Mouse (Mus musculus): ENCODE measurements around the gene Ror1. TPM values are rescaled to one million over a fixed set of nuclear protein-coding genes. Genes with fewer than 3 reads are reported as not detected.

Gene Ror1
- polyA plus RNA-seq, 1 experiment from 2014 or later = 6.9 TPM

- 96% methylated on average over 2 of the region's 2 CpGs for WGBS
- ATAC-seq (ENCODE audit: insufficient read depth, low FRiP score, low TSS enrichment) = no peak
These were observed 35.9 kb downstream of the Ror1 start for GRCm38 (mm10) chr4:100131488-100131887.

GRCm38 (mm10) chr4:100132261-100132660, 36.7 kb downstream of the Ror1 start:
- no peaks in the 10 kb centered on the region for H3K27me3 ChIP-seq (ENCODE audit: control insufficient read depth, insufficient read depth, low read length)
- no peaks in the 10 kb centered on the region for H3K9me3 ChIP-seq (ENCODE audit: control insufficient read depth, low read length)
- DNase-seq (ENCODE audit: low spot score) (no peak), ATAC-seq (ENCODE audit: insufficient read depth, low FRiP score, low TSS enrichment) (no peak)
- no peak overlapping the region for H3K9ac ChIP-seq (ENCODE audit: low read length)
- no peaks in the 10 kb centered on the region for H3K36me3 ChIP-seq (ENCODE audit: control insufficient read depth, insufficient read depth, low read length)
- no peaks in the 10 kb centered on the region for H3K4me1 ChIP-seq (ENCODE audit: control insufficient read depth, insufficient read depth, low read length)
- H3K4me3 ChIP-seq (ENCODE audit: low read depth, low read length) = no peak overlapping the region
- no peak overlapping the region for H3K27ac ChIP-seq (ENCODE audit: low read depth, low read length)
- no peak overlapping the region for H3K4me2 ChIP-seq (ENCODE audit: low read depth)
- WGBS = 87% methylated on average over 3 of the region's 3 CpGs

More at GRCm38 (mm10) chr4:100131488-100131887, 35.9 kb downstream of the Ror1 start:
- Histone ChIP-seq H3K4me1 (ENCODE audit: control insufficient read depth, insufficient read depth, low read length) (no peaks in the 10 kb centered on the region), H3K36me3 (ENCODE audit: control insufficient read depth, insufficient read depth, low read length) (no peaks in the 10 kb centered on the region), H3K4me2 (ENCODE audit: low read depth) (no peak overlapping the region), H3K27ac (ENCODE audit: low read depth, low read length) (no peak overlapping the region), H3K9me3 (ENCODE audit: control insufficient read depth, low read length) (no peaks in the 10 kb centered on the region), H3K27me3 (ENCODE audit: control insufficient read depth, insufficient read depth, low read length) (no peaks in the 10 kb centered on the region), H3K4me3 (ENCODE audit: low read depth, low read length) (no peak overlapping the region), H3K9ac (ENCODE audit: low read length) (no peak overlapping the region)
- no peak for DNase-seq (ENCODE audit: low spot score)

- Histone ChIP-seq H3K27ac (ENCODE audit: low read depth, low read length) (no peak overlapping the region), H3K36me3 (ENCODE audit: control insufficient read depth, insufficient read depth, low read length) (no peaks in the 10 kb centered on the region), H3K4me1 (ENCODE audit: control insufficient read depth, insufficient read depth, low read length) (no peaks in the 10 kb centered on the region), H3K4me2 (ENCODE audit: low read depth) (no peak overlapping the region), H3K27me3 (ENCODE audit: control insufficient read depth, insufficient read depth, low read length) (no peaks in the 10 kb centered on the region), H3K4me3 (ENCODE audit: low read depth, low read length) (no peak overlapping the region), H3K9me3 (ENCODE audit: control insufficient read depth, low read length) (no peaks in the 10 kb centered on the region), H3K9ac (ENCODE audit: low read length) (no peak overlapping the region)
- 95% methylated on average over 4 of the region's 4 CpGs for WGBS
- ATAC-seq (ENCODE audit: insufficient read depth, low FRiP score, low TSS enrichment) (no peak), DNase-seq (ENCODE audit: low spot score) (no peak)
These were observed 40.5 kb downstream of the Ror1 start for GRCm38 (mm10) chr4:100136046-100136445.

- H3K4me3 ChIP-seq (ENCODE audit: low read depth, low read length) = no peak overlapping the region
- H3K9me3 ChIP-seq (ENCODE audit: control insufficient read depth, low read length) = no peaks in the 10 kb centered on the region
- no peaks in the 10 kb centered on the region for H3K27me3 ChIP-seq (ENCODE audit: control insufficient read depth, insufficient read depth, low read length)
- no peaks in the 10 kb centered on the region for H3K36me3 ChIP-seq (ENCODE audit: control insufficient read depth, insufficient read depth, low read length)
- H3K4me2 ChIP-seq (ENCODE audit: low read depth) = no peak overlapping the region
- H3K4me1 ChIP-seq (ENCODE audit: control insufficient read depth, insufficient read depth, low read length) = no peaks in the 10 kb centered on the region
- no peak overlapping the region for H3K9ac ChIP-seq (ENCODE audit: low read length)
- no peak overlapping the region for H3K27ac ChIP-seq (ENCODE audit: low read depth, low read length)
- no peak for DNase-seq (ENCODE audit: low spot score)
- no peak for ATAC-seq (ENCODE audit: insufficient read depth, low FRiP score, low TSS enrichment)
- WGBS = 88% methylated on average over 11 of the region's 11 CpGs
These were observed 41.7 kb downstream of the Ror1 start for GRCm38 (mm10) chr4:100137102-100137835.

- ATAC-seq (ENCODE audit: insufficient read depth, low FRiP score, low TSS enrichment) = no peak
- no peaks in the 10 kb centered on the region for H3K27me3 ChIP-seq (ENCODE audit: control insufficient read depth, insufficient read depth, low read length)
- H3K4me2 ChIP-seq (ENCODE audit: low read depth) = no peak overlapping the region
- no peak overlapping the region for H3K27ac ChIP-seq (ENCODE audit: low read depth, low read length)
- H3K36me3 ChIP-seq (ENCODE audit: control insufficient read depth, insufficient read depth, low read length) = no peaks in the 10 kb centered on the region
- no peak overlapping the region for H3K9ac ChIP-seq (ENCODE audit: low read length)
- no peaks in the 10 kb centered on the region for H3K9me3 ChIP-seq (ENCODE audit: control insufficient read depth, low read length)
- DNase-seq (ENCODE audit: low spot score) = no peak
- H3K4me3 ChIP-seq (ENCODE audit: low read depth, low read length) = no peak overlapping the region
- H3K4me1 ChIP-seq (ENCODE audit: control insufficient read depth, insufficient read depth, low read length) = no peaks in the 10 kb centered on the region
- WGBS = 72% methylated on average over 2 of the region's 2 CpGs
These were observed 46.0 kb downstream of the Ror1 start for GRCm38 (mm10) chr4:100141626-100142025.

GRCm38 (mm10) chr4:100144744-100145143, 49.2 kb downstream of the Ror1 start:
- 86% methylated on average over 4 of the region's 4 CpGs for WGBS
- H3K36me3 ChIP-seq (ENCODE audit: control insufficient read depth, insufficient read depth, low read length) = no peaks in the 10 kb centered on the region

GRCm38 (mm10) chr4:100150797-100151196, 55.2 kb downstream of the Ror1 start:
- ATAC-seq (ENCODE audit: insufficient read depth, low FRiP score, low TSS enrichment) (no peak), DNase-seq (ENCODE audit: low spot score) (no peak)
- no peak overlapping the region for H3K4me3 ChIP-seq (ENCODE audit: low read depth, low read length)
- H3K27ac ChIP-seq (ENCODE audit: low read depth, low read length) = no peak overlapping the region
- H3K9me3 ChIP-seq (ENCODE audit: control insufficient read depth, low read length) = no peaks in the 10 kb centered on the region
- 94% methylated on average over 1 of the region's 1 CpGs for WGBS
- no peaks in the 10 kb centered on the region for H3K4me1 ChIP-seq (ENCODE audit: control insufficient read depth, insufficient read depth, low read length)
- no peak overlapping the region for H3K4me2 ChIP-seq (ENCODE audit: low read depth)
- H3K36me3 ChIP-seq (ENCODE audit: control insufficient read depth, insufficient read depth, low read length) = no peaks in the 10 kb centered on the region
- no peaks in the 10 kb centered on the region for H3K27me3 ChIP-seq (ENCODE audit: control insufficient read depth, insufficient read depth, low read length)
- H3K9ac ChIP-seq (ENCODE audit: low read length) = no peak overlapping the region

More at GRCm38 (mm10) chr4:100144744-100145143, 49.2 kb downstream of the Ror1 start:
- ATAC-seq (ENCODE audit: insufficient read depth, low FRiP score, low TSS enrichment) (no peak), DNase-seq (ENCODE audit: low spot score) (no peak)
- no peaks in the 10 kb centered on the region for H3K9me3 ChIP-seq (ENCODE audit: control insufficient read depth, low read length)
- no peak overlapping the region for H3K4me3 ChIP-seq (ENCODE audit: low read depth, low read length)
- no peaks in the 10 kb centered on the region for H3K4me1 ChIP-seq (ENCODE audit: control insufficient read depth, insufficient read depth, low read length)
- H3K4me2 ChIP-seq (ENCODE audit: low read depth) = no peak overlapping the region
- H3K27ac ChIP-seq (ENCODE audit: low read depth, low read length) = no peak overlapping the region
- no peak overlapping the region for H3K9ac ChIP-seq (ENCODE audit: low read length)
- no peaks in the 10 kb centered on the region for H3K27me3 ChIP-seq (ENCODE audit: control insufficient read depth, insufficient read depth, low read length)

GRCm38 (mm10) chr4:100154560-100155130, 59.1 kb downstream of the Ror1 start:
- Histone ChIP-seq H3K9ac (ENCODE audit: low read length) (no peak overlapping the region), H3K36me3 (ENCODE audit: control insufficient read depth, insufficient read depth, low read length) (no peaks in the 10 kb centered on the region), H3K4me1 (ENCODE audit: control insufficient read depth, insufficient read depth, low read length) (no peaks in the 10 kb centered on the region), H3K9me3 (ENCODE audit: control insufficient read depth, low read length) (no peaks in the 10 kb centered on the region), H3K27me3 (ENCODE audit: control insufficient read depth, insufficient read depth, low read length) (no peaks in the 10 kb centered on the region), H3K4me2 (ENCODE audit: low read depth) (no peak overlapping the region), H3K4me3 (ENCODE audit: low read depth, low read length) (no peak overlapping the region), H3K27ac (ENCODE audit: low read depth, low read length) (no peak overlapping the region)
- WGBS = 67% methylated on average over 7 of the region's 7 CpGs
- ATAC-seq (ENCODE audit: insufficient read depth, low FRiP score, low TSS enrichment) = no peak
- DNase-seq (ENCODE audit: low spot score) = no peak

- H3K27ac ChIP-seq (ENCODE audit: low read depth, low read length) = no peak overlapping the region
- DNase-seq (ENCODE audit: low spot score) = no peak
- H3K9ac ChIP-seq (ENCODE audit: low read length) = no peak overlapping the region
- no peak for ATAC-seq (ENCODE audit: insufficient read depth, low FRiP score, low TSS enrichment)
- no peak overlapping the region for H3K4me2 ChIP-seq (ENCODE audit: low read depth)
- no peak overlapping the region for H3K4me3 ChIP-seq (ENCODE audit: low read depth, low read length)
- 87% methylated on average over 3 of the region's 3 CpGs for WGBS
- H3K27me3 ChIP-seq (ENCODE audit: control insufficient read depth, insufficient read depth, low read length) = no peaks in the 10 kb centered on the region
- H3K4me1 ChIP-seq (ENCODE audit: control insufficient read depth, insufficient read depth, low read length) = no peaks in the 10 kb centered on the region
- no peaks in the 10 kb centered on the region for H3K36me3 ChIP-seq (ENCODE audit: control insufficient read depth, insufficient read depth, low read length)
- H3K9me3 ChIP-seq (ENCODE audit: control insufficient read depth, low read length) = no peaks in the 10 kb centered on the region
These were observed 60.1 kb downstream of the Ror1 start for GRCm38 (mm10) chr4:100155731-100156130.

All from neural tube, embryonic 11.5 days (tissue).